Mouse (Mus musculus) olfactory bulb, adult 2 months (tissue): ENCODE data around the gene Ntm. TPM values are rescaled to one million over a fixed set of nuclear protein-coding genes. Genes with fewer than 3 reads are reported as not detected.
A peak's percentile ranks its signal among the peaks of the same experiment; 100 is the strongest.

Source experiments
- H3K27ac ChIP-seq: fragments of 200-500 bp; 2 replicates; pipeline ENCODE4 v1.5.1; 2012; ENCODE audit warnings: low read depth, low read length; ENCODE audit not compliant: insufficient read depth
- H3K4me1 ChIP-seq: fragments of 200-500 bp; 2 replicates; pipeline ENCODE4 v1.6.1; 2012; ENCODE audit warnings: low read length; ENCODE audit not compliant: control insufficient read depth, insufficient read depth
- H3K4me3 ChIP-seq: fragments of 200-500 bp; 2 replicates; pipeline ENCODE4 v1.5.1; 2012; ENCODE audit warnings: mild to moderate bottlenecking, low read depth, low read length, moderate library complexity; ENCODE audit not compliant: insufficient read depth
- CTCF ChIP-seq: fragments of 200-500 bp; IDR thresholded peaks from 2 replicates; pipeline ENCODE4 v1.5.1; 2012; ENCODE audit warnings: low read depth, mild to moderate bottlenecking, low read length, moderate library complexity; ENCODE audit not compliant: insufficient read depth
- POLR2A ChIP-seq: fragments of 200-500 bp; IDR thresholded peaks from 2 replicates; pipeline ENCODE4 v1.6.1; 2012; ENCODE audit warnings: mild to moderate bottlenecking, low read depth, low read length, moderate library complexity; ENCODE audit not compliant: insufficient read depth
- WGBS: fragments of 180-500 bp; shearing (Covaris S2); methylation state at CpG from one replicate; pipeline ENCODE4 v1.1.7; 2018; 5-methylcytosine and 5-hydroxymethylcytosine counted together
- polyA plus RNA-seq: library from polyadenylated mRNA; stranded (reverse); fragments of >200 nt; gene quantifications from 2 replicates; pipeline ENCODE4 v1.2.4, GENCODE M21; 2012; ENCODE audit warnings: low replicate concordance; ENCODE audit not compliant: missing spikeins, insufficient read depth, insufficient read length

Ntm gene
- polyA plus RNA-seq, 1 experiment: not detected

DNA sequence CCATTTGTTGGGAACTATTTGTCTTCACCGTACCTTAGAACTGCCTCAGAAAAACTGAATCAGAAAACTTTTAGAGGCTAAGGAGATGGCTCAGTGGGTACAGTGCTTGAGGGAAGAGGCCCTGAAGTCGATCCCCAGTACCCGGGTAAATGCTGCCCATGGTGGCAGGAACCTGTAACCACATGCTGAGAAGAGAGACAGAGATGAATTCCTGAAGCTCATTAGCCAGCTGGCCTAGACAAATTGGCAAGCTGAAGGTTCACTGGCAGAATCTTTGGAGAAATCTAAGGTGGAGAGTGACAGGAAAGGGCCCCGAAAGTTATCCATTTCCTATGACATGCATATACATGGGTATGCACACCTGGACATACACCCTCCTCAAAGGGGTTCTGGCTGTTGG lies 605.1 kb downstream of the Ntm start:
- H3K27ac ChIP-seq: no peak overlapping the region
- 73% methylated on average over 4 of the region's 4 CpGs for WGBS
- H3K4me1 ChIP-seq: no peaks in the 10 kb centered on the region
- no peak for TF ChIP-seq POLR2A
- TF ChIP-seq CTCF: no peak
- H3K4me3 ChIP-seq: no peak overlapping the region

DNA sequence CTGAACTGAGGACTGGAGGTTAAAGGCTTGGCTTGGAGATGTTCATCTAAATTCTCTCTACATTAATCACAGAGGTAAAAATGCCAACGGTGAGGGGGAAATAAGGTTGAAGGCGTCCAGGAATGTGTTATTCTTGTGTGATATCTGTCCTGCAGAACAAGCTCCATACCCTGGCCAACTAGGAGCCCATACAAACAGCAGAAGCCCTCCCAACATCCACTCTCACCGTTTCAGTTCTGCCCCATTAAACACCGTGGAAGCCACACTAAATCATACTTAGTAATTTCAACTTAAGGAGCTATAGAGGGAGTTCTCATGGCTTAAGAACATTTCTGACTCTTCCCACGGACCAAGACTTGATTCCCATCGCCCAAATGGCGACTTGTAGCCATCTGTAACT lies 620.6 kb downstream of the Ntm start:
- Histone ChIP-seq H3K4me3 (no peak overlapping the region), H3K4me1 (no peaks in the 10 kb centered on the region), H3K27ac (no peak overlapping the region)
- no peak for TF ChIP-seq POLR2A
- TF ChIP-seq CTCF: no peak
- WGBS: 90% methylated on average over 7 of the region's 7 CpGs

DNA sequence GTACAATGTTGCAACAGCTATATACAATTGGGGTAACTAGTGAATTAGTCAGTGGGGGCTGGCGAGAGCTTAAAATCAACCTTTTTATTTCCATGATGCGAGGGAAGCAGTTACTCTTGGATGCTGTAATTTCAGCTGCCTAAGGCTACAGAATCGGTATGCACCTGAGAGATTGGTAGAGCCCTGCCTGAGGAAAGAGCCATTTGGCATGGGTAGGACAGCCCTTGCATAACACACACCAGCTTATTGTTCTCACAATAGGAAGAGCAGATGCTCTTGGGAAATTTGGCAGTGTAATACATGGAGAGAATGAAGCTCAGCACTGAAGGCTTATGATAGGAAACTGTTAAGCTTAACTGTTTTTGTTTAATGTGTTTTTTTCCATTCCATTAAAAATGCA lies 621.6 kb downstream of the Ntm start:
- TF ChIP-seq CTCF (no peak), POLR2A (no peak)
- Histone ChIP-seq H3K4me1 (no peaks in the 10 kb centered on the region), H3K4me3 (no peak overlapping the region), H3K27ac (no peak overlapping the region; the same call in 1 of the 2 replicates)
- 67% methylated on average over 3 of the region's 3 CpGs for WGBS

DNA sequence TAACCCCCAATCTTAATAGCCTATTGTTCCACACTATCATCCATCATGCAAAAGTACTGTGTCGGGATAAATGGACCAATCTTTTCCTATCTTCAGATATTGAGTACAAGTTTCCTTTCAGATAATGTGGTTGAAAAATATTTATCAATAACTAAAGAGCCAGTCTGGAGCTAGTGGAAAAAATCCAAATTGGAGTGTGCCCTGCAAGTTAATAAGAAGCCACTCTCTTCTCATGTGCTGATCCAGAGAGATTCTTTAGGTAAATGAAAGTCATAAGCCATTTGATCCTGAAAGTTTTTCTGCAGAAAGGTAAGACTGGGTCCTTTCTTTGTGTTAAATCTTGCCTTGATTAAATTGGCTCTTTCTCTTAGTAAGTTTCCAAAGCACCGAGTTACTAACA lies 627.3 kb downstream of the Ntm start:
- no peak overlapping the region for H3K4me3 ChIP-seq
- no peak overlapping the region for H3K27ac ChIP-seq
- no peak for TF ChIP-seq CTCF
- no peak for TF ChIP-seq POLR2A
- no peaks in the 10 kb centered on the region for H3K4me1 ChIP-seq
- 76% methylated on average over 2 of the region's 2 CpGs for WGBS

DNA sequence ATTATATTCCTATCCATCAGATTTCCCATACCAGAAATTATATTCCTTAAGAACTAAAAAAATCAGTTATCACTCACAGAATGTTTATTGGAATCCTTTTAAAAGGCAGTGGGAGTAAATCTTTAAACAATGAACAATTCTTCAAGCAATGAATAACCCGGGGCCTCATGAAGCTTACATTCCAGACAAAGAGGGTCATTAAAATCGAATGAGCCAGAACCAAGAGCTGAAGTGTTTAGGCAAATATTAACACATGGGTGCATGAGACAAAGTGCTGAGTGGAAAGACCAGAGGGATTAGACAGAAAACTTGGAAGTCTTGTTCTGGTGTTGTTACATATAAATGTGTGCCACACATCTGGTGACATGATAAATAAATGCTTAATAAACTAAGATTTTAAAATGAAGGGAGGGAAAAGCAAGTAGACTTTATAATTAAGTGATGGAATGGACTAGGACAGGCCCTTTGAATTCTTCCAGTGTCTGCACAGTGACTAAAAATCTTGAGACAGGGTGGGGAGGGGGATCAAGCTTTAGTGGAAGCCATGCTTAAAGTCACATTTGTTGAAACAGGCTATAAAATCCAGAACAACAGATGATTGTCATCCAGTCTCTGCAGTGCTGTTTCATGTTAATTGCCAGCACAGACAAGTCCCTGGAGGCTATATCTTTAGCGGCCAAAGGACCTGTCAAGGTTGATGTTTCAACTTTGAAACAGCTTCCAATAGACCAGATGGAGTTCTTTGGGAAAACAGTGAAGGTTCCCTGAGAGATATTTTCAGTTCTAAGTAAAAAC lies 630.4 kb downstream of the Ntm start:
- no peak overlapping the region for H3K4me3 ChIP-seq
- H3K27ac ChIP-seq: no peak overlapping the region
- no peaks in the 10 kb centered on the region for H3K4me1 ChIP-seq
- 42% methylated on average over 3 of the region's 3 CpGs for whole genome bisulfite sequencing
- TF ChIP-seq CTCF: no peak
- no peak for TF ChIP-seq POLR2A

DNA sequence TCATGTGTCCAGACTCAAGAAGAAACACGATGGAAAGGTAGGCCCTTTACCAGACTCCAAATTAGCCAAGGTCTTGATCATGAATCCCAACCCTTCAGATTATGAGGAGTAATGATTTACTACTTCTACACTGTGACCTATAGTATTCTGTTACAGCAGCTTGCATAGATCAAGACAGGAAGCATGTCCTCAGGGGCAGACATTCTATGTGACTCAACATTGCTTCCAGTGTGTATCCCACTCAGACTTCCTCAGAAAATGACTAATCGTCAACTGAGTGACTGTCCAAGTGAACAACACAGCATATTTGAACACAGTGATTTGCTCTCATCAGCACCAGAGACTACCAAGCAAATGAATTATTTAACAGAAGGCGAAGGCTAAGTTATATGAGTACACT lies 632.5 kb downstream of the Ntm start:
- TF ChIP-seq POLR2A (no peak), CTCF (no peak)
- Histone ChIP-seq H3K4me1 (no peaks in the 10 kb centered on the region), H3K4me3 (no peak overlapping the region), H3K27ac (no peak overlapping the region)
- 70% methylated on average over 3 of the region's 3 CpGs for WGBS

DNA sequence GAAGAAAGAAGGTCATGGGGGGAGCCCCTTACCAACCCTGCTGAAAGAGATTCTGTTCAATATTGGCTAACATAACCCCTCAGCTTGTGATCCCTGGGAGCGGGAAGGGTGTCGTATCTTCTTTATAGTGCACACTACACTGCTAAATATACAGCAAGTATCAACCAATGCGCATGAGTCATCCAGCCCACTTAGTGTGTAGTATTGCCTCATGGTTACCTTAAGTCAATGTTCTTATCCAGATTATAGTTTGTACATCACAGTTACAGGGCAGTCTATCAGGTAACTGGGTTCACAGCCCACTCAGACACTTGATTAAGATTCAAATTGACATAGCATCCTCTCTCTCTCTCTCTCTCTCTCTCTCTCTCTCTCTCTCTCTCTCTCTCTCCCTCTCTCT lies 636.7 kb downstream of the Ntm start:
- Histone ChIP-seq H3K4me3 (no peak overlapping the region), H3K4me1 (no peaks in the 10 kb centered on the region), H3K27ac (no peak overlapping the region)
- 53% methylated on average over 3 of the region's 3 CpGs for WGBS
- TF ChIP-seq POLR2A: no peak
- TF ChIP-seq CTCF: no peak

DNA sequence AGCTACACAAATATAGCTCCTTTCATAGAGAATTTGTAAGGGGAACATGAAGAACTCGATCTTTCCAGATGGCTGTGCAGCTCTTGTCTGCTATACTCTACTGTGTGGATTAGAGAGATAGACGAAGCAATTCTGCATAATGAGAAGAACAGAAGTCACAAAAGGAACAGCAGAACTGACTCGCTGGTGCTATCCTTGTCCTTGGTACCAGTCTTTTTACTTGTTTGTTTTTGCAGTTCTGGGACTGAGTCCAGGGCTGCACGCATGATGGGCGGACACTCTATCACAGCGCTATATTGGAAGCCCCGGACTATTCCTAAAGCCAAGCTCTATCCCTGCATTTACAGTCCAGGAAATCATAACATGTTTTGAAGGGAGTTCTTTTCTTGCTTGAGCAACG lies 637.8 kb downstream of the Ntm start:
- Histone ChIP-seq H3K27ac (no peak overlapping the region), H3K4me3 (no peak overlapping the region), H3K4me1 (no peaks in the 10 kb centered on the region)
- 56% methylated on average over 8 of the region's 8 CpGs for WGBS
- no peak for TF ChIP-seq POLR2A
- no peak for TF ChIP-seq CTCF

DNA sequence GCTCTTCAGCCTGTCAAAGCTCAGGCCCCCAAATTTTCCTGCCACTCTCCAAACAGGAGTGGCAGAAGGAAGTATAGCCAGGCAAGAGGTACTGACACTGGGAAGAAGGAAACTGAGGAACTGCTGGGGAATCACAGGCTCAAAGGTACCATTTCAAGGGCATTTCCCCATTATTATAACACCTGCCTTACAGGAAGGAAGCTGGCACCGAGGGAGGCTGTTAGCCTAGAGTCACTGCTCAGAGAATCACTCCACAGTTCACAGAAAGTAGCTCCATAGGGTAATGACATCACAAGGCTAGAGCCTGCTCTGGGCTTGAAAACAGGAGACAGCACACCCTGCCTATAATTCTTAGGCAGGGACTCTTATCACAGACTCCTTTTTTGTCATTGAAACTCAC lies 643.7 kb downstream of the Ntm start:
- peak overlapping the region; percentile 76 for H3K27ac ChIP-seq
- TF ChIP-seq CTCF: no peak
- TF ChIP-seq POLR2A: no peak
- 31% methylated on average over 1 of the region's 1 CpGs for WGBS
- H3K4me3 ChIP-seq: no peak overlapping the region
- H3K4me1 ChIP-seq: peaks cover 22% of the 10 kb centered on the region

DNA sequence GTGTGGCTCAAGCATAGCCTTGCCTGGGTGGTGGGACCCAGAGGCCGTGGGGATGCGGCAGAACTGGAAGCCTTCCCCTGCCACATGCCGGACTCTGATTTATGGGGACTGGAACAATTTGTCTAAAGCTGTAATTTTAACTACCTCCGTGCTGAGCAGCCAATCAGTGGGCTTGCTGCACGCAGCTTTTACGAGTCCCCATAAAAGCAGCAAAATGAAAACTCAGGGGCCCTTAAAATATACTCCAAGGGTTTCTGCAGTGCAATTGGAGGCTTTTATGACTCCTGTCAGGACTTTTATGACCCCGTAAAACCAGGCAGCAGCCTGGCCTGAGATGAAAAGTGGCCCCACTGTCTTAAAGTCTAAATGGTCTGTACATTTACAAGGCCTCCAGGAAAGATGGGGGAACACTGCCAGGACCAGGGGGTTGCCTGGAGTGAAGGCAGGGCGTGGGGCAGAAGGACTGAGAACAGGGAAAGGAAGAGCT lies 644.2 kb downstream of the Ntm start:
- peak overlapping the region; percentile 76 for H3K27ac ChIP-seq
- no peak overlapping the region for H3K4me3 ChIP-seq
- H3K4me1 ChIP-seq: peaks cover 22% of the 10 kb centered on the region
- TF ChIP-seq CTCF (no peak), POLR2A (no peak)
- 38% methylated on average over 8 of the region's 8 CpGs for WGBS
